Mouse (Mus musculus) liver, embryonic 12.5 days (tissue): ENCODE results near the gene 1700029F12Rik. TPM values are rescaled to one million over a fixed set of nuclear protein-coding genes. Genes with fewer than 3 reads are reported as not detected.

Experiments used
- ATAC-seq: fragments of 200-750 bp; cut with Nextera tagmentation; 2 replicates; pipeline ENCODE4 v1.8.0; 2017; ENCODE audit warnings: moderate number of reproducible peaks, mild to moderate bottlenecking, moderate library complexity
- H3K27ac ChIP-seq: fragments of 300-500 bp; sonication (generic); 2 replicates; pipeline ENCODE4 v1.5.1; 2016; ENCODE audit warnings: mild to moderate bottlenecking
- H3K27me3 ChIP-seq: fragments of 300-500 bp; sonication (generic); replicated peaks from 2 replicates; pipeline ENCODE4 v1.6.1; 2016; ENCODE audit warnings: mild to moderate bottlenecking, moderate library complexity
- H3K36me3 ChIP-seq: fragments of 300-500 bp; sonication (generic); 2 replicates; pipeline ENCODE4 v1.6.1; 2016; ENCODE audit warnings: mild to moderate bottlenecking, moderate library complexity
- H3K4me1 ChIP-seq: fragments of 300-500 bp; sonication (generic); 2 replicates; pipeline ENCODE4 v1.6.1; 2016
- H3K4me2 ChIP-seq: fragments of 300-500 bp; sonication (generic); 2 replicates; pipeline ENCODE4 v1.6.1; 2016; ENCODE audit warnings: mild to moderate bottlenecking, moderate library complexity
- H3K4me3 ChIP-seq: fragments of 300-500 bp; sonication (generic); 2 replicates; pipeline ENCODE4 v1.5.1; 2016; ENCODE audit warnings: mild to moderate bottlenecking, moderate library complexity
- H3K9ac ChIP-seq: fragments of 300-500 bp; sonication (generic); 2 replicates; pipeline ENCODE4 v1.6.1; 2016; ENCODE audit warnings: mild to moderate bottlenecking, moderate library complexity
- H3K9me3 ChIP-seq: fragments of 300-500 bp; sonication (generic); replicated peaks from 2 replicates; pipeline ENCODE4 v1.6.1; 2016; ENCODE audit warnings: mild to moderate bottlenecking, moderate library complexity
- WGBS: fragments of 180-500 bp; shearing (Covaris S2); methylation state at CpG from one replicate; pipeline ENCODE4 v1.1.7; 2016; ENCODE audit not compliant: insufficient replicate concordance; 5-methylcytosine and 5-hydroxymethylcytosine counted together
- polyA plus RNA-seq: library from polyadenylated mRNA; unstranded; fragments of >200 nt; fragmentation: Nextera tagmentation; extraction: Ambion mirVana; gene quantifications from 2 replicates; pipeline ENCODE4 v1.2.1, GENCODE M21; 2016

The 1700029F12Rik gene
- polyA plus RNA-seq, 1 experiment from 2014 or later: not detected

DNA sequence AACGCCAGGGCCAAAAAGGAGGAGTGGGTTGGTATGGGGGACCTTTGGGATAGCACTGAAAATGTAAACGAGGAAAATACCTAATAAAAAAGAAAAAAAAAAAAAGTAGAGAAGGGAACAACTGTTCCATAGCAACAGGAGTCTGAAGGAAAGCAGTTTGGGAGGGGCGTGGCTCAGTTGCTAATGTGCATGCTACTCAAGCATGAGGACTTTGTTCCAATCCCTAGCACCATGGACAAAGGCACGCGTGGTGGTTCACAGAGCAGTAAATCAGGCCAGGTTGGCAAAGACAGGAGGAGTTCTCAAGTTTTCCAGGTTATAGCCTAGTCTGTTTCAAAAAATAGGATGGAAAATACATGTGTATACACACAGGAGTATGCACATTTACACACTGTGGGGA, 14.0 kb downstream of the 1700029F12Rik start:
- WGBS: 60% methylated on average over 5 of the region's 5 CpGs
- Histone ChIP-seq H3K27me3 (no peaks in the 10 kb centered on the region), H3K9me3 (no peaks in the 10 kb centered on the region), H3K4me3 (no peak overlapping the region), H3K27ac (no peak overlapping the region), H3K36me3 (no peaks in the 10 kb centered on the region), H3K9ac (no peak overlapping the region), H3K4me1 (no peaks in the 10 kb centered on the region), H3K4me2 (no peak overlapping the region)
- ATAC-seq: no peak

DNA sequence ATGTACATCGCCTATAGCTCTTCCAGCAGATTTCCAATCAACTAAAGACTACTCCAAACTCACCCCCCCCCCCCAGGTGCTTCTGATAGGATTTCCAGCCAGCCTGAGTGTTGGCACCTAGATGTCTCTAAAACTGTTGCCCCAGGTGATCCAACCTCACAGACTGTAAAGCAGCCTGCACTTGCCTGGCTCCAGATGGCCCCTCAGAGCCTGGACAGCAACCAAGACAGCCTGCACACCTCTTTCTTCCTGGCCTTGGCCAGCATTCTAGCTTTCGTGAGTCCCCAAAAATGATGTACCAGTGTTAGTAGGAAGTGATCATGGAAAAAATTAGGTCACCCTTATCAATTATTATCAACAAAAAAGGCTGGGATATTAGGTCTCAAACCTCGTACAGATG, 16.5 kb downstream of the 1700029F12Rik start:
- Histone ChIP-seq H3K27me3 (no peaks in the 10 kb centered on the region; the same call in 1 of the 2 replicates), H3K4me3 (no peak overlapping the region), H3K36me3 (no peaks in the 10 kb centered on the region), H3K4me1 (0 out of 2 replicates have a peak, but pooled peaks cover 2% of the 10 kb centered on the region), H3K9ac (no peak overlapping the region), H3K9me3 (no peaks in the 10 kb centered on the region), H3K4me2 (no peak overlapping the region), H3K27ac (no peak overlapping the region)
- 59% methylated on average over 3 of the region's 3 CpGs for WGBS
- no peak for ATAC-seq

DNA sequence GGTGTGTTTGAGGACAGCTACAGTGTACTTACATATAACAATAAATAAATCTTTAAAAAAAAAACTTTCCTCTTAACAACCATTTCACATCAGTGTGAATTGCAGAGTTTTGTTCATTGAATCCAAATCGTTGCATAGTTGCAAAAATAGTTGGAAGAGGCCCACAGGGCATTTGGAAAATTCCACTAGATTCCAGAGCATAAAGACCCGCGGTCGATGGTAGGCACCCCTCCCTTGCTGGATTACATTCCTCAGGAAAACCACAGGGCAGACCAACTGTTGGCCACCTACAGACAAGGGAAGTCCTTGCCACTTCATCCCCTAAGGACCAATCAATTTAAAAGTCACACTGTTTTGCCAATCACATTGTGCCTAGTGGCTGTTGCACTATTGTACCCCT, 19.8 kb downstream of the 1700029F12Rik start:
- H3K9ac ChIP-seq: no peak overlapping the region
- no peak overlapping the region for H3K4me2 ChIP-seq
- no peak overlapping the region for H3K27ac ChIP-seq
- H3K27me3 ChIP-seq: peaks cover 3% of the 10 kb centered on the region; the same call in 1 of the 2 replicates
- H3K9me3 ChIP-seq: no peaks in the 10 kb centered on the region
- no peak overlapping the region for H3K4me3 ChIP-seq
- no peaks in the 10 kb centered on the region for H3K36me3 ChIP-seq
- ATAC-seq: no peak
- WGBS: 68% methylated on average over 4 of the region's 4 CpGs
- H3K4me1 ChIP-seq: 0 out of 2 replicates have a peak, but pooled peaks cover 2% of the 10 kb centered on the region

DNA sequence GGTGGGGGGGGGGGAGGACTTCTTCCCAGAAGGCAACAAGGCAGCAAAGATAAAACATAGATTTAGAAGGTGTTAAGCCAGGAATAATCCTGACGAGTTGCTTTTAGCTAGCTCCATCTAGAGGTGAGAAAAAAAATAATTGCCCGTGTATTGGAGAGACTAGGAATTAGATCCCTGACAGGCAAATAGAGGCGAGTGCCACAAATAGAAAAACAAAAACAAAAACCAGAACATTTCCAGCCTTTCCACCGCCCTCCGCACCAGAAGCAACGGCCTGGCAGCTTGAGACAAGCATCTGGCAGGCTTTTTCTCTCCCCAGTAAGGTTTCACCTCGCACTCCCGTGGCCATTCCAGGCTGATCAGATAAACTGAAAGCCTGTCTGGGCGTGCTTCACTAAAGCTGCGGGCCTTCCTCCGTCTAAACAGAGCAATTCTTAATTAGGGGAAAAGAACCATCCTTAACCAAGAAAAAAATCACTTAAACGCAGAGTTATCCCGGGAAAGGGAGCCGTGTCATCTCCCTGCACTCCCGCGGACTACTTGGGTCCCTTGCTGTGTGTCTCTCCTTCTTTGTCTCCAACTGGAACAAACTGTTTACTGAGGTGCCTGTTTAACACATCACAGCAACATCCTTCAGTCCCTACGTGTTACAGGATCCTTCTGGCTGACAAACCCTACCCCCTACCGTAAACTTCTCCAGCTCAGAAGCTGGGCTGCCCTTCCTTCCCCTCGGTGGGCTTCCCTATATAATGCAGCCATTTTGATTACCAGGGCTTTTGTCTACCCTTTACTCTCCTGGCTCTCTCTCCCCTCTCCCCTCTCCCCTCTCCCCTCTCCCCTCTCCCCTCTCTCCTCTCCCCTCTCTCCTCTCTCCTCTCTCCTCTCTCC, 25.7 kb downstream of the 1700029F12Rik start:
- Histone ChIP-seq H3K27me3 (peaks cover 18% of the 10 kb centered on the region; the same call in 1 of the 2 replicates), H3K4me1 (peaks cover 25% of the 10 kb centered on the region), H3K4me2 (peak overlapping the region; percentile 90), H3K27ac (peak overlapping the region; percentile 80), H3K9me3 (no peaks in the 10 kb centered on the region), H3K9ac (peak overlapping the region; percentile 63), H3K36me3 (no peaks in the 10 kb centered on the region), H3K4me3 (peak overlapping the region; percentile 55)
- under 1% methylated on average over 19 of the region's 19 CpGs for WGBS
- peak; percentile 69 for ATAC-seq

DNA sequence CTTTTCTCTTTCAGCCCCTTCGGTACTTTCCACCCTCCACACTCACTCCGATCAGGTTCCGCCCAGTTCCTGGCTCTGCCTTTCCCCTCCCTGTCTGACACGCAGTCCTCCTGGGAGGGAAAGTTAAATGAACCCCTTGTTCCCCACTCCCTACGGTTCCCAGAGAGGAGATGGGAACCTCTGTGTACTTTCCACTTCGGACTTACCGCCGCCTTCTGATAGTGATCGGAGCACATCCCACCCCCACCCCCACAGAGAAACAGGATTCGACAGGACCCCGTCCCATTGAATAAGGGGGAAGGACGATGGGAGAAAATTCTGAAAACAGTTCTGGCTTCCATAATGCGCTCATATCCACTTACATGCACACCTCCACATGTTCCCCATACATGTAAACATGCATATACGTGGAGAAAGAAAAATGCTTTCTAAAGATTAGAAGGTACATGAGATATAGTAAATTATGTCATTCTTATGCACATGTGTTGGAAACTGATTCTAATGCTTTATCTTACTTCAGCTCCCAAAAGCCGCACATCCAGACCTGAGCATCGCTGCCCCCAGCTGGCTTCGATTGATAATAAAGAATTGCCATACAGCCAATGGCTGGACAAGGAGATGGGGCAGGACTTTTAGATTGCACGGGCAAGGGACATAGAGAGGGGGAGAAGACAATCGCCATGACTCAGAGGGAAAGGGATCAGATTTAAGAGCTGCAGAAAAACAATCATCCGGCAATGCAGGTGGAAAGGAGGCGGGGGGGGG, 26.5 kb downstream of the 1700029F12Rik start:
- Histone ChIP-seq H3K36me3 (no peaks in the 10 kb centered on the region), H3K4me2 (peak overlapping the region; percentile 90), H3K4me3 (peak overlapping the region; percentile 55), H3K9me3 (no peaks in the 10 kb centered on the region), H3K27ac (peak overlapping the region; percentile 80), H3K4me1 (peaks cover 23% of the 10 kb centered on the region), H3K27me3 (peaks cover 18% of the 10 kb centered on the region; the same call in 1 of the 2 replicates), H3K9ac (peak overlapping the region; percentile 63)
- ATAC-seq: peak; percentile 92
- WGBS: under 1% methylated on average over 19 of the region's 21 CpGs

DNA sequence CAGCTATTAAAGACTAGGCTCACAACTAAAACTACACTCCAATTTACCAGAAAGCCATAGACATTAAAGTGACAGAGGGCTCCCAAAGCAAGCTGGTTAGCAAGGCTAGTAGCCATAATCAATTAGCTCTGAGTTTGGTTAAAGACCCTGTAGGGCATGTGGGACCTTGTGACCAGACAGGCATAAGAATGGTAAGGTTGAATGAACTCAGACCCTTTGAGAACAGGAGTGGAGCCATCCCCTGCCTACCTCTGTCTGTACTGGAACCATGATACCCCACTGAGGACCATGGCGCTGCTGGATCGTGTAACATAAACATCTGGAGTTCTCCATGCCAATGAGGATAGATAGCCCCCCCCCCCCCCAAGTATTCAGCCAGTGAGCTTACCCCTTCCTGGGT, 27.4 kb downstream of the 1700029F12Rik start:
- Histone ChIP-seq H3K4me1 (peaks cover 23% of the 10 kb centered on the region), H3K9ac (no peak overlapping the region; the same call in 1 of the 2 replicates), H3K4me2 (peak overlapping the region; percentile 90), H3K4me3 (peak overlapping the region; percentile 55), H3K9me3 (no peaks in the 10 kb centered on the region), H3K36me3 (no peaks in the 10 kb centered on the region), H3K27me3 (peaks cover 25% of the 10 kb centered on the region; the same call in 1 of the 2 replicates), H3K27ac (no peak overlapping the region)
- no peak for ATAC-seq
- WGBS: 32% methylated on average over 2 of the region's 2 CpGs

DNA sequence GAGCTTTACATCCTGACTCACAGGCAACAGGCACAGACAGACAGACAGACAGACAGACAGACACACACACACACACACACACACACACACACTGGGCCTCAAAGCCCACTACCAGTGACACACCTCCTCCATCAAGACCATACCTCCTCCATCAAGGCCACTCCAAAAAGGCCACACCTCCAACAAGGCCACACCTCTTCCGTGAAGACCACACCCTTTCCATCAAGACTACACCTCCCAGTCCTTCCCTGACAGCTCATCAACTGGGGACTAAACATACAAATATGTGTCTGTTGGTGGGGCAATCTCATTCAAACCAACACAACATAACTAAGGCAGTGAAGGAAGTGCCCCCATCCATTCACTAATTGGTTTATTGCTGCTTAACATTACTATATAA, 37.1 kb downstream of the 1700029F12Rik start:
- H3K4me1 ChIP-seq: peaks cover 7% of the 10 kb centered on the region; the same call in 1 of the 2 replicates
- H3K27ac ChIP-seq: no peak overlapping the region
- ATAC-seq: 0 out of 2 replicates have a peak, but pooled peaks have one; percentile 55
- no peak overlapping the region for H3K4me2 ChIP-seq
- peaks cover 13% of the 10 kb centered on the region for H3K27me3 ChIP-seq
- H3K36me3 ChIP-seq: no peaks in the 10 kb centered on the region
- no peak overlapping the region for H3K9ac ChIP-seq
- no peak overlapping the region for H3K4me3 ChIP-seq
- H3K9me3 ChIP-seq: no peaks in the 10 kb centered on the region
- WGBS: 36% methylated on average over 1 of the region's 1 CpGs

DNA sequence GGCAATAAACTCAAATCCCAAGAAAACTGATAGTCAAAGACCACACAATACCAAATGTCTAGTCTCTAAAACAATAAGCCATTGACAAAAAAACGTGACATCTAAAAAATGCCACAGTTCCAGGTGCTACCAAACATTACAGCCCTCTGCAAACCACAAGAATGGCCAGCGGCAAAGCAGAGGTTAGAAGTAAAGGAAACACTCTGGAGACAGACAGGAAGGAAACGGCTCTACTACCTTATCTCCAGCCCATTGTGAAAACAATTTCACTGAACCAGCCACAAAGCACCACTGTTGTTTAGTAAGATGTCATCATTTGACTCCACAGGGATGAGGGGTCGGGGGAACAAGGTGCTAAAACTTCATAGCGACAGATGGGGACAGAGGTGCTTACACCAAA, 38.9 kb downstream of the 1700029F12Rik start:
- Histone ChIP-seq H3K4me2 (no peak overlapping the region), H3K9ac (no peak overlapping the region), H3K27ac (no peak overlapping the region), H3K36me3 (no peaks in the 10 kb centered on the region), H3K9me3 (no peaks in the 10 kb centered on the region), H3K27me3 (peaks cover 9% of the 10 kb centered on the region), H3K4me3 (no peak overlapping the region), H3K4me1 (peaks cover 7% of the 10 kb centered on the region; the same call in 1 of the 2 replicates)
- WGBS: 9% methylated on average over 5 of the region's 5 CpGs
- no peak for ATAC-seq

DNA sequence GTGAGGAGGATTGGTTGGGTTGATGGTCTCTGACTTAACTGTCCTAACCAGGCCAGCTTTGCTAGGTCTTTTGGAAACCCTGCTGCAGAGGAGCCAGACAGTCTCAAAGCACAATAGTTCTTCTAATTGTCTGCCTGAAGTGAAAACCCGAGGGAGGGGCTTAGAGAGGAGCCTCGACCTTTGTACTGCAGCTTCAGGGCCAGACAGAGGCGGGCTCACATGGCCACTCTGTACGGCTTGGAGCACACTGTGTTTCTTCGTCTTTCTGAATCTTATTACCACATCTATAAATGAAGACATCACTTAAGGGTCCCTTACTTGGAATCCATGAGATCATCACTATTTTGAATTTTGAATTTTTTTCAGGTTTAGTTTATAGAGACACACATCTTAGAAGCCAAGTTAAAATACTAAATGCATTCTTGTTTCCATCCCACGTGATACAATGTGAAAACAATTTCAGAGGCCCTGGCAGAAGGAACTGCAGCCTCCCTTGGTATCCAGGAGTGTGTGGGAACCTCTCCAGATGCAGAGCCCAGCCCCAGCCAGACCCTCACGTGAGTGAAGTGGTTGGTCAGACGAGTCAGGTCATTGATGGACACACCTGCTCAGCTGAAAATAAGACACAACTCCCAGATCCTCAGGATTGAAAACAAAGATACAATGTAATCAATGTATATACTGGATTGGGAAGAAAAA, 40.7 kb downstream of the 1700029F12Rik start:
- WGBS: 43% methylated on average over 8 of the region's 8 CpGs

DNA sequence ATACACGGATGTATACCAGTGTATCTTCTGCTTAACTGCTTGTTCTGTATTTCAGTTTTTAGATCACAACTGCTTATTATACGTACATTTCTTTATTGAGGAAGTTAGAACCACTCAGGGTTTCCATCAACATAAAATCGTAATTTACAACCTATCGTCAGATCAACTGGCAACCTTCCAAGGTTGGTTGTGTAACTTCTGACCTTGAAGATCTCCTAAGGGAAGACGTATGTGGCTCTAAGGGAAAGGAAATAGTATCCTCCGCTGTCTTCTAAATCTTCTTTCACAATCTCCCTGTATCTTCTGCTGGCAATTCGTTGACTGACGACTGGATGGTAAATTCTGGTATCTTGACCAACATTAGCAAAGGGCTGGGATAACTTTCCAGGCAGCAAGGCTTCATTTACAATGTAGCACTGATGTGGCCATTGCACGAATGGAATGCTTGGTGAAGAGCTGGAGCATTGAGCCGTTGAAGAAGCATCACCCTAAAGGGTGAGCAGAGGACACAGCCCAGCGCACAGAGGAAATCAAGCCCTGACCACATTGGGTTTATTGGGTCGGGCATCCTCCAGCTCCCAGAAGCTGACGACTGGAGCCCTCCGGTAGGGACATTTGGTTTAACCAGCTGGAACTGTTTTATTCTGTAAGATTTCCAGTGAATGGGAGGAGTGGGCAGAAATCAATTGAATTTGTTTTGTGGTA, 43.4 kb downstream of the 1700029F12Rik start:
- H3K4me3 ChIP-seq: no peak overlapping the region
- peaks cover 11% of the 10 kb centered on the region for H3K27me3 ChIP-seq
- no peak for ATAC-seq
- H3K9ac ChIP-seq: no peak overlapping the region
- 63% methylated on average over 14 of the region's 14 CpGs for WGBS
- H3K36me3 ChIP-seq: no peaks in the 10 kb centered on the region
- H3K9me3 ChIP-seq: no peaks in the 10 kb centered on the region
- peaks cover 21% of the 10 kb centered on the region for H3K4me1 ChIP-seq
- H3K27ac ChIP-seq: no peak overlapping the region
- no peak overlapping the region for H3K4me2 ChIP-seq

More for the DNA sequence above, 40.7 kb downstream of the 1700029F12Rik start:
- Histone ChIP-seq H3K4me2 (no peak overlapping the region), H3K9me3 (no peaks in the 10 kb centered on the region), H3K4me3 (no peak overlapping the region), H3K27me3 (no peaks in the 10 kb centered on the region), H3K4me1 (peaks cover 20% of the 10 kb centered on the region), H3K27ac (no peak overlapping the region), H3K9ac (no peak overlapping the region), H3K36me3 (no peaks in the 10 kb centered on the region)
- no peak for ATAC-seq

DNA sequence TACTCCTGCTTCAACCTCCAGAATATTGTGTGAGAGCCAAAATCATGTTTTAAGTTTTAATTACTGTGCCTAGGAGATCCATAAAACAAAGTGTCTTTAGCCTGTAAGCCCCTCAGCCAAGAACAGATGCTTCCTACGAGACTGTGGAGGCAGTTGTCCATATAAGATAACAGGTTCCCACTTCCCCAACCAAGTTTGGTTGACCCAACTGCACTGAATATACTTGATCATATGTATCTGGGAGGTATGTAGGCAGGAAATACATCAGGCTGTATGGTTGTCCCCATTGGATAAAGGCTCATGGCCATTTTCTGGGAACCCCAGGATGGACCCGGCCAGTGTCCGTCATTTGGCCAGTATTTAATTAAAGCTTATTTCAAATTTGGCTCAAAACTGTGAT, 44.1 kb downstream of the 1700029F12Rik start:
- no peak for ATAC-seq
- Histone ChIP-seq H3K9me3 (no peaks in the 10 kb centered on the region), H3K4me2 (no peak overlapping the region), H3K27ac (no peak overlapping the region), H3K9ac (no peak overlapping the region), H3K4me1 (peaks cover 28% of the 10 kb centered on the region), H3K36me3 (no peaks in the 10 kb centered on the region), H3K4me3 (no peak overlapping the region), H3K27me3 (peaks cover 18% of the 10 kb centered on the region)
- WGBS: 62% methylated on average over 3 of the region's 3 CpGs
